Mouse (Mus musculus) c-Kit-positive CD71-positive TER-119-negative erythroid progenitor cells, embryonic 14.5 days (primary cell): ENCODE measurements around the gene Lrp10.

Experiments used
- DNase-seq: peaks from one replicate; pipeline ENCODE4 v3.0.0-alpha.2; 2013; ENCODE audit warnings: low read depth

The Lrp10 gene

GRCm38 (mm10) chr14:54463959-54464292 lies at the start of gene Lrp10:
Gene Lrp10 (plus strand): TSS chr14:54464137.
- peak; percentile 82 for DNase-seq

GRCm38 (mm10) chr14:54415241-54416020 lies 48.5 kb upstream of the Lrp10 start:
- no peak for DNase-seq

GRCm38 (mm10) chr14:54416229-54416775 lies 47.6 kb upstream of the Lrp10 start:
- DNase-seq = no peak

- no peak for DNase-seq
Measured at GRCm38 (mm10) chr14:54416830-54417229, 47.1 kb upstream of the Lrp10 start.

- peak; percentile 74 for DNase-seq
Measured at GRCm38 (mm10) chr14:54417623-54418081, 46.3 kb upstream of the Lrp10 start, which contains the start of gene Slc7a7. Gene Slc7a7 (minus strand): TSS chr14:54417780.

GRCm38 (mm10) chr14:54421014-54421413 lies 42.9 kb upstream of the Lrp10 start:
- DNase-seq = no peak

GRCm38 (mm10) chr14:54423406-54423805 lies 40.5 kb upstream of the Lrp10 start:
- DNase-seq = no peak

- no peak for DNase-seq
Measured at GRCm38 (mm10) chr14:54424634-54425033, 39.3 kb upstream of the Lrp10 start.

GRCm38 (mm10) chr14:54425540-54425939 lies 38.4 kb upstream of the Lrp10 start:
- no peak for DNase-seq

- DNase-seq = no peak
Measured at GRCm38 (mm10) chr14:54426003-54426688, 37.8 kb upstream of the Lrp10 start.

GRCm38 (mm10) chr14:54426689-54427398 lies 37.1 kb upstream of the Lrp10 start, which contains the start of gene Mrpl52:
Gene Mrpl52 (plus strand): TSS chr14:54426909.
- peak; percentile 83 for DNase-seq

- no peak for DNase-seq
Measured at GRCm38 (mm10) chr14:54427696-54428095, 36.2 kb upstream of the Lrp10 start.

GRCm38 (mm10) chr14:54428421-54428820 lies 35.5 kb upstream of the Lrp10 start:
- DNase-seq = no peak

- DNase-seq = no peak
Measured at GRCm38 (mm10) chr14:54429332-54430093, 34.4 kb upstream of the Lrp10 start.

GRCm38 (mm10) chr14:54430406-54431145 lies 33.4 kb upstream of the Lrp10 start:
- no peak for DNase-seq

GRCm38 (mm10) chr14:54431334-54432077 lies 32.4 kb upstream of the Lrp10 start, which contains the start of gene Mmp14:
Gene Mmp14 (plus strand): TSS chr14:54431612.
- no peak for DNase-seq

- no peak for DNase-seq
Measured at GRCm38 (mm10) chr14:54432078-54432836, 31.7 kb upstream of the Lrp10 start.

GRCm38 (mm10) chr14:54432837-54433830 lies 30.8 kb upstream of the Lrp10 start:
- DNase-seq = no peak
